Mouse (Mus musculus): ENCODE data around the gene 1700008O03Rik. TPM values are rescaled to one million over a fixed set of nuclear protein-coding genes. Genes with fewer than 3 reads are reported as not detected.

1700008O03Rik gene
- polyA plus RNA-seq, 1 experiment from 2014 or later = 1.1 TPM

GRCm38 (mm10) chr7:44355411-44355810 lies 30.2 kb downstream of the 1700008O03Rik start:
- no peak overlapping the region for H3K9ac ChIP-seq
- 77% methylated on average over 6 of the region's 6 CpGs for WGBS
- H3K4me2 ChIP-seq (replicated peaks) = no peak overlapping the region
- H3K27me3 ChIP-seq = peaks cover 97% of the 10 kb centered on the region
- no peak overlapping the region for H3K4me3 ChIP-seq
- ATAC-seq (ENCODE audit: low FRiP score, low read depth) = no peak
- no peak overlapping the region for H3K27ac ChIP-seq
- no peaks in the 10 kb centered on the region for H3K36me3 ChIP-seq
- H3K9me3 ChIP-seq = no peaks in the 10 kb centered on the region
- peaks cover 63% of the 10 kb centered on the region for H3K4me1 ChIP-seq

DNA sequence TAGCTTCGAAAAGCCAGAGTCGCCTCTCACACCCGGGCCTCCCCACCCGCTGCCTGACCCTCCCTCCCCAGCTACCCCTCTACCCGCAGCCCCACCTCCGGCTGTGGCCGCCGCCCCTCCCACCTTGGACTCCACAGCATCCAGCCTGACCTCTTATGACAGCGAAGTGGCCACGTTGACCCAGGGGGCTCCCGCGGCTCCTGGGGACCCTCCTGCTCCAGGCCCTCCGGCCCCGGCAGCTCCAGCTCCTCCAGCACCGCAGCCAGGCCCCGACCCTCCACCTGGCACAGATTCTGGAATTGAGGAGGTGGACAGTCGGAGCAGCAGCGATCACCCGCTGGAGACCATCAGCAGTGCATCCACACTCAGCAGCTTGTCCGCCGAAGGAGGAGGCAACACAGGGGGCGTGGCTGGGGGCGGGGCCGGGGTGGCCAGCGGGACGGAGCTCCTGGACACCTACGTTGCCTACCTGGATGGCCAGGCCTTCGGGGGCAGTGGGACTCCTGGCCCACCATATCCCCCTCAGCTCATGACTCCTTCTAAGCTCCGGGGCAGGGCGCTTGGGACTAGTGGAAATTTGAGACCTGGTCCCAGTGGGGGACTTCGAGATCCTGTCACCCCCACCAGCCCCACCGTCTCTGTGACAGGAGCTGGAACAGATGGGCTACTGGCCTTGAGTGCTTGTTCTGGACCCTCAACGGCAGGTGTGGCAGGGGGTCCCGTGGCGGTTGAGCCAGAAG lies 31.8 kb downstream of the 1700008O03Rik start:
- H3K4me1 ChIP-seq = peaks cover 52% of the 10 kb centered on the region
- peak overlapping the region; percentile 25 for H3K4me3 ChIP-seq
- ATAC-seq (ENCODE audit: low FRiP score, low read depth) = no peak
- H3K4me2 ChIP-seq (replicated peaks) = peak overlapping the region; percentile 46
- H3K9me3 ChIP-seq = no peaks in the 10 kb centered on the region
- no peak overlapping the region for H3K27ac ChIP-seq
- H3K27me3 ChIP-seq = peaks cover 97% of the 10 kb centered on the region
- H3K36me3 ChIP-seq = no peaks in the 10 kb centered on the region
- peak overlapping the region; percentile 19; the same call in 1 of the 2 replicates for H3K9ac ChIP-seq
- WGBS = under 1% methylated on average over 35 of the region's 35 CpGs

- WGBS = 2% methylated on average over 55 of the region's 71 CpGs
- ATAC-seq (ENCODE audit: low FRiP score, low read depth) = no peak
- H3K9ac ChIP-seq = peak overlapping the region; percentile 19; the same call in 1 of the 2 replicates
Observed at GRCm38 (mm10) chr7:44352750-44353600, 32.6 kb downstream of the 1700008O03Rik start.

GRCm38 (mm10) chr7:44351881-44352749 lies 33.5 kb downstream of the 1700008O03Rik start:
- Histone ChIP-seq H3K9ac (no peak overlapping the region), H3K36me3 (no peaks in the 10 kb centered on the region), H3K9me3 (no peaks in the 10 kb centered on the region), H3K27ac (no peak overlapping the region), H3K4me3 (peak overlapping the region; percentile 25), H3K4me2 (replicated peaks) (peak overlapping the region; percentile 58), H3K4me1 (peaks cover 47% of the 10 kb centered on the region), H3K27me3 (peaks cover 99% of the 10 kb centered on the region)
- no peak for ATAC-seq (ENCODE audit: low FRiP score, low read depth)
- 3% methylated on average over 64 of the region's 71 CpGs for WGBS

More at GRCm38 (mm10) chr7:44352750-44353600, 32.6 kb downstream of the 1700008O03Rik start:
- Histone ChIP-seq H3K4me2 (replicated peaks) (peak overlapping the region; percentile 46), H3K4me3 (peak overlapping the region; percentile 25), H3K9me3 (no peaks in the 10 kb centered on the region), H3K36me3 (no peaks in the 10 kb centered on the region), H3K27me3 (peaks cover 99% of the 10 kb centered on the region), H3K4me1 (peaks cover 49% of the 10 kb centered on the region), H3K27ac (no peak overlapping the region)

- Histone ChIP-seq H3K4me1 (peaks cover 40% of the 10 kb centered on the region), H3K4me3 (peak overlapping the region; percentile 30), H3K27ac (0 out of 2 replicates have a peak overlapping the region, but pooled peaks have one; percentile 10), H3K27me3 (peaks cover 98% of the 10 kb centered on the region), H3K4me2 (replicated peaks) (peak overlapping the region; percentile 58), H3K36me3 (no peaks in the 10 kb centered on the region), H3K9ac (peak overlapping the region; percentile 48), H3K9me3 (no peaks in the 10 kb centered on the region)
- 3% methylated on average over 25 of the region's 25 CpGs for WGBS
- peak; percentile 39 for ATAC-seq (ENCODE audit: low FRiP score, low read depth)
Observed at GRCm38 (mm10) chr7:44350957-44351711, 34.5 kb downstream of the 1700008O03Rik start.

- no peak overlapping the region for H3K4me2 ChIP-seq (replicated peaks)
- peaks cover 94% of the 10 kb centered on the region for H3K27me3 ChIP-seq
- no peaks in the 10 kb centered on the region for H3K9me3 ChIP-seq
- H3K27ac ChIP-seq = no peak overlapping the region
- peaks cover 37% of the 10 kb centered on the region for H3K4me1 ChIP-seq
- H3K36me3 ChIP-seq = no peaks in the 10 kb centered on the region
- no peak overlapping the region for H3K9ac ChIP-seq
- ATAC-seq (ENCODE audit: low FRiP score, low read depth) = no peak
- 13% methylated on average over 3 of the region's 3 CpGs for WGBS
- no peak overlapping the region for H3K4me3 ChIP-seq
Observed at GRCm38 (mm10) chr7:44349043-44349442, 36.6 kb downstream of the 1700008O03Rik start.

- Histone ChIP-seq H3K9me3 (no peaks in the 10 kb centered on the region), H3K4me2 (replicated peaks) (no peak overlapping the region), H3K27ac (no peak overlapping the region), H3K9ac (no peak overlapping the region), H3K36me3 (no peaks in the 10 kb centered on the region), H3K4me3 (no peak overlapping the region), H3K4me1 (no peaks in the 10 kb centered on the region), H3K27me3 (peaks cover 95% of the 10 kb centered on the region)
- ATAC-seq (ENCODE audit: low FRiP score, low read depth) = no peak
- 71% methylated on average over 12 of the region's 12 CpGs for WGBS
Observed at GRCm38 (mm10) chr7:44344622-44345021, 41.0 kb downstream of the 1700008O03Rik start.

DNA sequence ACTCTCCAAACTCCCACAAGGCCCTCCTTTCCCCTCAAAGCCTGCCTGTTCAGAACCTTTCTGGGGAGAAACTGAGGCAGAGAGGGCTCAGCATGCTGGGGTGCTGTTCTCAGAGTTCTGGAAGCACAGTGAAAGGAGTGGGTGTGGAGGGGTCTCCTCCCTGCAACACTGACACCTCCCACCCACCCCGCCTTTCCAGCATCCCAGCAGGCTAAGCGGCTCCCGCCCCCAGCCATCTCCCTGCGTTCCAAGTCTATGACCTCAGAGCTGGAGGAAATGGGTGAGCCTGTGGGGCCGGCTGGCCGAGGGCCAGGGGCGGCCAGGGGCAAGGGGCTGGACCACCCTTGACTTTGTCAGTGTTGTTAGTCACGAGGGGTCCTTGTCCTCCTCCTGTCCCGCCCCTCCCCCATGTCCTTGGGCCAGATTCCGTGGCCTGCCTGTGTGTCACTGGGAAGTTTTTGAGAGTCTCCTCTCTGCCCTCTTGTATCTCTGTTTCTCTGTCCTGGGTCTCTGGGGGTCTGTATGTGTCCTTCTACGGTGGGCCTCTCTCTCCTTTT lies 42.1 kb downstream of the 1700008O03Rik start:
- H3K4me1 ChIP-seq = no peaks in the 10 kb centered on the region
- H3K27ac ChIP-seq = no peak overlapping the region
- no peaks in the 10 kb centered on the region for H3K9me3 ChIP-seq
- H3K4me3 ChIP-seq = no peak overlapping the region
- H3K4me2 ChIP-seq (replicated peaks) = 0 out of 2 replicates have a peak overlapping the region, but pooled peaks have one; percentile 11
- no peaks in the 10 kb centered on the region for H3K36me3 ChIP-seq
- 20% methylated on average over 10 of the region's 11 CpGs for WGBS
- ATAC-seq (ENCODE audit: low FRiP score, low read depth) = peak; percentile 34; the same call in 1 of the 2 replicates
- no peak overlapping the region for H3K9ac ChIP-seq
- H3K27me3 ChIP-seq = peaks cover 95% of the 10 kb centered on the region

GRCm38 (mm10) chr7:44341714-44342113 lies 43.9 kb downstream of the 1700008O03Rik start:
- no peak overlapping the region for H3K4me3 ChIP-seq
- H3K4me1 ChIP-seq = no peaks in the 10 kb centered on the region
- WGBS = 61% methylated on average over 5 of the region's 5 CpGs
- H3K9me3 ChIP-seq = no peaks in the 10 kb centered on the region
- H3K9ac ChIP-seq = no peak overlapping the region
- no peaks in the 10 kb centered on the region for H3K36me3 ChIP-seq
- peaks cover 96% of the 10 kb centered on the region for H3K27me3 ChIP-seq
- no peak overlapping the region for H3K27ac ChIP-seq
- no peak for ATAC-seq (ENCODE audit: low FRiP score, low read depth)
- no peak overlapping the region for H3K4me2 ChIP-seq (replicated peaks)

DNA sequence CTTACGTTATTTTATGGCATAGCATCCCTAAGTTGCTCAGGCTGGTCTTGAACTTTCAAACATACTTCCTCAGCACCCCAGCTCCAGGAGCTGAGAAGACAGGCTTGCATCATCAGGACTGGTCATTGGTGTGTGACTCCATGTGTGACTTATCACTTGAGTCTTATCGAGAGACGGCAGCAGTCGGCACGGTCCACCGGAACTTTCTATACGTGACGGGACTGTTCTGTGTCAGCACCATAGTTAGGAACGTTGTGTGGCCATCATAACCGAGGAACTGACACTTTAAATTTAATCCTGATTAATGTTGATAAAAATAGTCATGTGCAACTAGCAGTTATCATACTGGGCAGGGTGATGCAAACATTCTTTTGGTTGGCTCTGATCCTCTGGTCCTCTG lies 44.5 kb downstream of the 1700008O03Rik start:
- Histone ChIP-seq H3K27me3 (peaks cover 96% of the 10 kb centered on the region), H3K4me2 (replicated peaks) (no peak overlapping the region), H3K4me3 (no peak overlapping the region), H3K4me1 (peaks cover under 1% of the 10 kb centered on the region), H3K9ac (no peak overlapping the region), H3K27ac (no peak overlapping the region), H3K9me3 (no peaks in the 10 kb centered on the region), H3K36me3 (no peaks in the 10 kb centered on the region)
- WGBS = 91% methylated on average over 10 of the region's 10 CpGs
- no peak for ATAC-seq (ENCODE audit: low FRiP score, low read depth)

- Histone ChIP-seq H3K4me2 (replicated peaks) (no peak overlapping the region), H3K4me1 (peaks cover 9% of the 10 kb centered on the region), H3K4me3 (no peak overlapping the region), H3K9ac (no peak overlapping the region), H3K27me3 (peaks cover 97% of the 10 kb centered on the region), H3K27ac (no peak overlapping the region), H3K9me3 (no peaks in the 10 kb centered on the region), H3K36me3 (no peaks in the 10 kb centered on the region)
- no peak for ATAC-seq (ENCODE audit: low FRiP score, low read depth)
- 67% methylated on average over 6 of the region's 6 CpGs for WGBS
Observed at GRCm38 (mm10) chr7:44340226-44340625, 45.4 kb downstream of the 1700008O03Rik start.
